Mouse (Mus musculus): ENCODE results near the gene Rfesd.

DNA sequence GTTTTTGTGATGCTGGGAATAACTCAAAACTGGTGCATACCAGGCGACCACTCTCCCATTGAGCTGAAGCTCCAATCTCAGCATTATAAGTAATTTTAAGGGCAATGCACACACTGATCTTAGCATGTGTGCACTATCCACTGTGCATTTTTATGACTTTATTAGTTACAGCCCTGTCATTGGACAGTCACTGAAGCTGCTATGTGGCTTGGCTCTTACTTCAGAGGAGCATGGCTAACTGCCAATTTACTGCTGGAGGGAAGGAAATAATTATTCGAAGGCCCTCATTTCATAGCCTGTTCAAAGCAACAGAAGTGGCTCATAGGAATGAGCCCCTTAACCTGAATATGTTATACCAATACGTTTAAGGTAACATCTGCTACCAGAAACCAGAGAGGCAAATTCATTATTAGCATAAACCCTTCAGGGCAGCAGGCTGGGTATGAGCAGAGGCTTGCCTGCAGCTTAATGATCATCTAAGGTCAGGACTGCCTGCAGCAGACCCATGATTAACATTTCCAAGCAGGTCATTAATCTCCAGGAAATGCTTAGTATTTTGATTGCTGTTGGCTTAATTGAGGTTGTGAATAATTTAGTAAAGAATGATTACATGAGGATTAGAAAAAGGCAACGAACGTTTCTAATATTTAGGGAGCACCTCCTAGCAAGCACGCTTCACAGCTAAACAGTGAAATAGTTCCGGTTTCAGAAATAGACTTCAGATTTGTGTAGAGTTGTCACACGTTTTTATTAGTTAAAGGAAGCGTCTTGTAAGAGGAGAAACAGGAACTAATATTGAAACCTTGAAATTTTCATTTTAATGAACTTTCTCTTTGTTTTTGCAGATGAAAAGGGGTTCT, 26.1 kb downstream of the Rfesd start:
- TF ChIP-seq POLR2A (IDR thresholded peaks at IDR 0.05; ENCODE audit: borderline replicate concordance, extremely low read depth, low read depth, low read length): no peak
- TF ChIP-seq CTCF (IDR thresholded peaks at IDR 0.05; ENCODE audit: insufficient read depth, low read length): no peak
